Mouse (Mus musculus) C2C12 (cell line): Measurements from ENCODE around the gene Popdc2. TPM values are rescaled to one million over a fixed set of nuclear protein-coding genes. Genes with fewer than 3 reads are reported as not detected.

Experiments used
- H3K27me3 ChIP-seq: one replicate; pipeline ENCODE4 v1.6.1; 2011; ENCODE audit not compliant: control insufficient read depth, insufficient read depth, insufficient read length
- H3K36me3 ChIP-seq: one replicate; pipeline ENCODE4 v1.6.1; 2011; ENCODE audit not compliant: control insufficient read depth, insufficient read depth
- H3K4me3 ChIP-seq: one replicate; pipeline ENCODE4 v1.5.1; 2011; ENCODE audit warnings: mild to moderate bottlenecking, control low read depth; ENCODE audit not compliant: poor library complexity, insufficient read depth, severe bottlenecking
- H3K79me2 ChIP-seq: one replicate; pipeline ENCODE4 v1.6.1; 2011; ENCODE audit not compliant: control insufficient read depth, insufficient read depth
- H3K79me3 ChIP-seq: one replicate; pipeline ENCODE4 v1.6.1; 2011; ENCODE audit warnings: low read depth, control low read depth
- H3ac ChIP-seq: one replicate; pipeline ENCODE3; 2011; ENCODE audit warnings: low read depth; ENCODE audit not compliant: control insufficient read depth, insufficient read length
- CEBPB ChIP-seq: IDR thresholded peaks from one replicate; pipeline ENCODE4 v1.6.1; 2011; ENCODE audit warnings: low read depth, mild to moderate bottlenecking, control low read depth, moderate library complexity
- CTCF ChIP-seq: IDR thresholded peaks from one replicate; pipeline ENCODE4 v1.5.1; 2011; ENCODE audit not compliant: control insufficient read depth, insufficient read depth, insufficient read length
- FOSL1 ChIP-seq: IDR thresholded peaks from one replicate; pipeline ENCODE4 v1.8.0; 2011; ENCODE audit warnings: mild to moderate bottlenecking, low read length; ENCODE audit not compliant: poor library complexity, insufficient read depth, severe bottlenecking
- MAX ChIP-seq: IDR thresholded peaks from one replicate; pipeline ENCODE4 v1.6.1; 2011; ENCODE audit warnings: mild to moderate bottlenecking, control low read depth
- MYOD1 ChIP-seq: IDR thresholded peaks from one replicate; pipeline ENCODE4 v1.6.1; 2011; ENCODE audit warnings: low read depth; ENCODE audit not compliant: control insufficient read depth, insufficient read length
- MYOG ChIP-seq: IDR thresholded peaks from one replicate; pipeline ENCODE4 v1.6.1; 2011; ENCODE audit not compliant: control insufficient read depth, insufficient read length; ENCODE audit errors: extremely low read depth
- USF1 ChIP-seq: IDR thresholded peaks from one replicate; pipeline ENCODE4 v1.6.1; 2011; ENCODE audit warnings: low read depth, mild to moderate bottlenecking, control low read depth, moderate library complexity
- polyA plus RNA-seq: library from polyadenylated mRNA; unstranded; fragments of >200 nt; fragmentation: generic; extraction: Trizol; gene quantifications from one replicate; pipeline ENCODE4 v1.2.1, GENCODE M21; 2012; ENCODE audit warnings: missing spikeins

Gene Popdc2
- polyA plus RNA-seq, 1 experiment = 0.30 TPM

DNA sequence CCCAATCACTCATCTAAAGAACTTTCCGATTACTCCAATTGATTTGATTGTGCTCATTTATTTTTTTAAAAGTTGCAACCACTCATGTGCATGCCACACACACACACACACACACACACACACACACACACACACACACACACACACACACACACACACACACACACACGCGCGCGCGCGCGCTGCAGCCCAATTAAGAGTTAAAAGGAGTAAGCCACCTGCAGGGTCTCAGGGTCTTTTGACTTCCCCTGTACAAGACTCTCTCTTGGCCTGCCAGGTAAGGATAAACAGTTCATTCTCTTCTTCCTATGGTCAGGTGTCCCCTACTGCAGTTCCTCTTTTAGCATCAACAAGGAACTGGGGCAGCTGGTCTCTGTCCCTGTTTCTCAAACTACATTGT, 46.4 kb downstream of the Popdc2 start:
- Histone ChIP-seq H3ac (no peak overlapping the region), H3K36me3 (no peaks in the 10 kb centered on the region), H3K27me3 (no peaks in the 10 kb centered on the region), H3K79me2 (no peaks in the 10 kb centered on the region), H3K79me3 (no peaks in the 10 kb centered on the region), H3K4me3 (no peak overlapping the region)
- TF ChIP-seq CEBPB (no peak), MYOG (no peak), CTCF (no peak), USF1 (no peak), MAX (no peak), FOSL1 (no peak), MYOD1 (no peak)

GRCm38 (mm10) chr16:38414953-38415352, 52.9 kb downstream of the Popdc2 start:
- Histone ChIP-seq H3K79me2 (no peaks in the 10 kb centered on the region), H3K4me3 (no peak overlapping the region), H3K27me3 (no peaks in the 10 kb centered on the region), H3ac (no peak overlapping the region), H3K79me3 (no peaks in the 10 kb centered on the region), H3K36me3 (no peaks in the 10 kb centered on the region)
- TF ChIP-seq CTCF = no peak
- TF ChIP-seq MAX = no peak
- TF ChIP-seq MYOD1 = no peak
- TF ChIP-seq MYOG = no peak
- TF ChIP-seq CEBPB = no peak
- no peak for TF ChIP-seq FOSL1
- TF ChIP-seq USF1 = no peak

- TF ChIP-seq USF1 = no peak
- no peak for TF ChIP-seq MAX
- TF ChIP-seq MYOG = no peak
- TF ChIP-seq CEBPB = no peak
- no peak for TF ChIP-seq CTCF
These were observed 63.4 kb downstream of the Popdc2 start for GRCm38 (mm10) chr16:38425374-38425773.

DNA sequence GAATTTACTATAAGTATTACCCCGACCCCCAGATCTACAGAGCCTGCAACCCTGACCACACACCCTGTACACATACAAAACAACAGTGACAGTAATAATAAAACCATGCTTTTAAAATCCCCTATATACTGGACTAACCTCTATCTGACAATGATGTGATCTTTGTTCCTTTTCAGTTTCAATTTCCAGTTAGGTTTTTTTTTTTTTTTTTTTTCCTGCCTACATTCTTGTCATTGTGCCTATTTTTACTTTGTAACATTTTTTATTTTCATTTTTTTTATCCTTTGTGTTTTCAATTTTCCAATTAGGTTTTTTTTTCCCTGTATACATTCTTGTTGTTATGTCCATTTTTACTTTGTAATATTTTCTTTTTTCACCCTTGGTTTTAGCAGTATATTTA, 63.8 kb downstream of the Popdc2 start:
- H3K27me3 ChIP-seq = no peaks in the 10 kb centered on the region
- H3K4me3 ChIP-seq = no peak overlapping the region
- H3ac ChIP-seq = no peak overlapping the region
- H3K79me2 ChIP-seq = no peaks in the 10 kb centered on the region
- H3K36me3 ChIP-seq = no peaks in the 10 kb centered on the region
- H3K79me3 ChIP-seq = no peaks in the 10 kb centered on the region
- no peak for TF ChIP-seq MAX
- TF ChIP-seq CEBPB = no peak
- no peak for TF ChIP-seq MYOG
- no peak for TF ChIP-seq MYOD1
- no peak for TF ChIP-seq USF1
- no peak for TF ChIP-seq CTCF
- TF ChIP-seq FOSL1 = no peak

More at GRCm38 (mm10) chr16:38425374-38425773, 63.4 kb downstream of the Popdc2 start:
- Histone ChIP-seq H3K4me3 (no peak overlapping the region), H3K79me3 (no peaks in the 10 kb centered on the region), H3K79me2 (no peaks in the 10 kb centered on the region), H3ac (no peak overlapping the region), H3K36me3 (no peaks in the 10 kb centered on the region), H3K27me3 (no peaks in the 10 kb centered on the region)

Other genes starting within 250 kb of the Popdc2 start
- gene Nr1i2, start 67.4 kb upstream of the Popdc2 start, polyA plus RNA-seq = not detected
- 0.61 TPM for gene Maats1, start 20.1 kb upstream of the Popdc2 start, polyA plus RNA-seq
- gene Cox17, start 15.2 kb upstream of the Popdc2 start, polyA plus RNA-seq = 404 TPM
- not detected for gene Gm21987, start 15.2 kb upstream of the Popdc2 start, polyA plus RNA-seq
- gene Pla1a, start 70.9 kb downstream of the Popdc2 start, polyA plus RNA-seq = 3.0 TPM
- gene Adprh, start 90.5 kb downstream of the Popdc2 start, polyA plus RNA-seq = 52.2 TPM
- 8.7 TPM for gene Cd80, start 93.4 kb downstream of the Popdc2 start, polyA plus RNA-seq
- gene Timmdc1, start 160.5 kb downstream of the Popdc2 start, polyA plus RNA-seq = 29.5 TPM
- 25.8 TPM for gene Poglut1, start 188.0 kb downstream of the Popdc2 start, polyA plus RNA-seq
- 56.9 TPM for gene Tmem39a, start 196.5 kb downstream of the Popdc2 start, polyA plus RNA-seq